Mouse (Mus musculus) v-Abl transformed pro-B cells (cell line): Measurements from ENCODE around the gene Pabpc6.

ENCODE experiments used
- in situ Hi-C, 2 experiments: fragments of 400-800 bp; cut with MboI; formaldehyde crosslinking; loops; one replicate each; pipeline ENCODE4 v1.15.1; 2025; ENCODE audit not compliant: unreplicated experiment in 2 of 2

Gene Pabpc6

DNA sequence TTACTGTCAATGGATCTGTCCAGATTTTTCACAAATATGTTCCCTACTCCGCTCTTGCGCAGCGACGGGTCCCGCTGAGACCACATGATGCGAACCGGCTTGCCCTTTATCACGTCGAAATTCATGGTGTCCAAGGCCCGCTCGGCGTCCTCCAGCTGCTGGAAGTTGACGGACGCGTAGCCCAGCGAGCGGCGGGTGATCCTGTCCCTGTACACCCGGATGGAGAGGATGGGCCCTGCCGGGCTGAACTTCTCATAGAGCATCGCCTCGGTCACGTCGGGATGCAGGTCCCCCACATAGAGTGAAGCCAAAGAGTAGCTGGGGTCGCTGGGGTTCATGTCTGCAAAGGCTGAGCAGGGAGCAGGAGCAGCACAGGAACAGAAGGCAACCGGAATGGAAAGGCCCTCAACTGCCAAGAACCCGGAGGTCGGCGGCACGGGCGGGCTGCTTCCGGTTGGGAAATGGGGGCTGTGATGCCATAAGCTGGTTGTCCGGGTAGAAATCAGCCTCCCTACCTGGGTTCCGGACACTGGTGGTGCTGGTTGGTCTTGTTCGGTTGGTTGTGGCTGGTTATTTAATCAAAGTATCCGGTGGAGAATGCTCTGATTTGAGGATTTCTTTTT, at the start of gene Pabpc6:
Pabpc6 (minus strand) TSS at position 435 of the 623 bp plus-strand sequence.
- in situ Hi-C loops, result no loop called here

DNA sequence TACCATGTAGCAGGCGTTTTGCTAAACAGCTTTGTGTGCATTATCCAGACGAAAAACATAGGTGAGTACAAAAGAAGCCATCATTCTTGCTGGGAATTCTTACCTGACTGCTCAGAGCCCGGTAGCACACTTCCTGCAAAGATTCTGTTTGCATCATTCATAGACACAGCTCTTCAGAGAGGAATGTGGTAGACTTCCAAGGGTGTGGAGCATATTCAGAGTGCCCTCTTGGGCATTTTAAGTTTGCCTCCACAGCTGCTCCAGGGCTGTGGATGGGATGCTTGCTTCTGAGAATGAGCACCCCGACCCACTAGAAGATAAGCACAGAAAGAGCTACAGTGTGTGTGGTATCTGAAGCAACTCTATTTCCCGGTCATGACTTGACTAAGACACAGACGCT, 41.4 kb upstream of the Pabpc6 start:
- in situ Hi-C loops, result no loop called here

DNA sequence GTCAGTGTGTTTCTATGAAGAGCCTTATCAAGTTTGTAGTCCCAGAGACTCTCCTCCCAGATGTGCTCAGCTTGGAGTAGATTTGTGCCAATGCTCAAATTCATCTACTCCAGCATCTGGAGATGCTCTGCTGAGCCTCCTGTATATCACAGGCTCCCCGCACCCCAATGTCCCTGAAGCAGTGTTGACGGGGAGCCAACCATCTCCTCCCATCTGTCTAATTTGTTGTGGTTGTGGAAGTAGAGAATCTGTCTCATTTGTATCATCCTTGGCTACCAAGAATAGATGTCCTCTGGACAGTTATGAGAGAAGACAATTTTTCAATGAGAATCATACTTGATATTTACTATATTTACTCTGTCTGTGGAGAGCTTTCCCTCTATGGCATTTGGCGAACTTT, 39.4 kb upstream of the Pabpc6 start:
- in situ Hi-C loops, result no loop called here

DNA sequence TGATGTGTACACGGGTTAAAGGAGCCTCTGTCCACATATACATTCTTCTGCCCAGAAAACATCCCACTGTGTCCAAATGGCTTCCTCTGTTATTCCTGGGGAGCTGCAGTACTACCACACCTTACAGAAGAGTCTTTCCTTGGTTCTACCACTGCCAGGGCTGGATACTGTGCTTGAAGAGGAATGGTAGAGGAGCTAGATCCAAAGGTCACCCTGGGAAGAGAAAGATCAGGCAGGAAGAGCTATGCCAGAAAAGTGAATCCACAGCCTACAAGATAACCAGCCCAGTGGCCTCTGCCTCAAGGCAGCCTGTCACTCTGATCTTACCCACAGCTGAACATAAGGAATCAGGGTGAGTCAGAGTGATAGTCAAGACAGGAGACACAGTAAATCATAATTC, 37.8 kb upstream of the Pabpc6 start:
- in situ Hi-C loops, result no loop called here

DNA sequence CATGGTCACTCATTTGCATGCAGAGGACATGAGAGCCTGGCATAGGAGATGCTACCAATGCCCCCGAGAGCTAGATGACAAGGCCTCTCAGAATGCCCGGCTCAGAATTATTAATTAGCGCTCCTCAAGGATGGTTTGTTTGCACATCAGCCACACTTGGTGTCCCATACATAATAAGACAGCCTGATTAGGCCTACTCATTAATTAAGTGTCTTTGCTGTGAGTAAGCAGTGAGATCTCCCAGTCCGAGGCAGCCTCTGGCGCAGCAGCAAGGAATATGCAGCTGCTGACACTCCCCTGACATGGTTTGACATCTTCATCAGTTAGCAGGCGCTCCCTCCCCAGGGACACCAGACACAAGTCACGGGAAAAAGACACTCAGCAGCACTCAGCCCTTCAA, 28.2 kb upstream of the Pabpc6 start:
- in situ Hi-C loops, result no loop called here

DNA sequence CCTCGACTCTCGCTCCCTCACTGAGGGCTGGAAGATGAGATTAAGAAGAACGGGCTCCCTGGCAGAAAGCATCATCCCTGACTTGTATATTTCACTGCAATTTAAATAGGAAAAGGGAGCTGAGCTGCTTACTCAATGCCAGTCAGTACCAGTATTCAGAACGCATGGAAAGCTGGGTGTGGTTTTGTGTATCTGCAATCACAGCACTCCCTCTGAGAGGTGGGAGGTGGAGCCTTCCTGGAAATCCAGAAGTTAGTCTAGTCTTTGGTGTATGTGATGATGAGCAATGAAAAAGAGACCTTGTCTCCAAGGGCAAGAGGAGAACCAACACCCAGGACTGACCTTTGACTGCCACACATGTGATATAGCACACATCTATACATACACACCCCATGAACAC, 21.7 kb upstream of the Pabpc6 start:
- in situ Hi-C loops, result no loop called here

DNA sequence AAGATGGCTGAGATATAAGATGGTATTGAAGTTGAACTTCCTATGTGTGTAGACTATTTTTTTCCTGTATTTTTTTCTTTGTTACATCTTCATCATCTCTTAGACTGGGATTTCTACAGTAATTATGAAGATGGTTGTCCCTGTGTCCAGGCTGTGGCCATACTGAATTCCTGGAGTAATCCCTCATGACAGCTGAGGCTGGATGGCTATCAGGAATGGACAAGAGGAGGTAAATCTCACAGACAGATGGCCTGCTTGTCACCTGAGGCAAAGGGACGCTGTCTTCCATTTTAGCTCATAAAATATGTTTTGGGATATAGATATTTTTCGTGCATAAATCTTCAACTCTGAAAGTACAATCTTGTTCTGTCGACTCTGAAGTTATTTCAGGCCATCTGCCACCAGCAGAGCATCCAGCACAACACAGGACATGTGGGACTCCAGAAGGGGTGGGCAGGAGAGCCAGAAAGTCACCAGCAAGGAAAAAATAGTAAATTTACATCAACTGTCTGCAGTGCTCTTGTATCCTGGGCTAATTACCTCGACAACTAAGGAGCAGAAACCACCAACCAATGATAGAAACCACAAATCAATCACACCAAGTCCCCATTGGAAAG, 14.1 kb upstream of the Pabpc6 start:
- in situ Hi-C loops, result no loop called here

DNA sequence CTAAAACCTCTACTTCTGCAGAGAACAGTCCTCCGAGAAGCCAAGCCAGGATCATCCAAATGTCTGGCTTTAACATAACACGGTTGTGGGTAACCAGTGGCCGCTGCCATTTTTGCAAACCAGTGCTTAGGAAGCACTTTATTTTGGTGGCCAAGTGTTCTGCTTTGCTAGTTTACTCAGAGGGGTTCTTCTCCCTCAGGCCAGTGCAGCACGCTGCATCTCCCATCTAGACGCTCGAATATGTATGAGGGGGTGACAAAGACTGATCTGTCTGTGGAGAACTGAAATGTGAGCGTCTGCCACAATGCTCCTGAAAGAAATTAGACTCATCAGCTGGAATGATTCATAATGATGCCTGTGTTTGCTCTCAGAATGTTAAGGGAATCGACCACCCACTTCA, 11.2 kb upstream of the Pabpc6 start:
- in situ Hi-C loops, result no loop called here

DNA sequence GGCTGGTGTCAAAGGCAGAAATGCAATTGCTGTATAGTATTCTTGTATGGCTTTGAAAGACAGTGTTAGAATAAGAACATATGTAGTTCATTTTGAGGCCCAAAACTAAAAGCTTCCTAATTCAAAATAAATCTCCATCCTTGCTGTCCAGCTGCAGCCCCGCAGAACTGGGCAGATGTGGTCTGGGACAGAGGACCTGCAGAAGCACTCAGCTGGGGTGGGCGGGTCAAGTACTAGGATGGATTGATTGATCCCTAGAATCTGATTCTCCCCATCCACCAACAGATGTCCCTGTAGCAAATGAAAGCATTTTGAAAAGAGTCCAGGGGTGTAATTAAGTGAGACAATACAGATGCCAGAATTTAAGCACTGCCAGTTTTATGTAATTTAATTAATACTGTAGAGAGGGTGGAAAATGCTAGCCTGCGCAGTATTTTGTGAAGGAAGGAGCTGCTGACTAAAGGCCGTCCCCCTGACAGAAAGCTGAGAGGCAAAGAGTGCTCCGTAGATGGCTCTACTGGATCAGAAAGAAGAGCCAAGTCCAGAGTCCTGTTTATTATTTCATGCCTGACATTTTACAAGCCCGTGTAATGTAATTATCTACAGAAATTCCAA, 5.8 kb upstream of the Pabpc6 start:
- in situ Hi-C loops, result no loop called here

DNA sequence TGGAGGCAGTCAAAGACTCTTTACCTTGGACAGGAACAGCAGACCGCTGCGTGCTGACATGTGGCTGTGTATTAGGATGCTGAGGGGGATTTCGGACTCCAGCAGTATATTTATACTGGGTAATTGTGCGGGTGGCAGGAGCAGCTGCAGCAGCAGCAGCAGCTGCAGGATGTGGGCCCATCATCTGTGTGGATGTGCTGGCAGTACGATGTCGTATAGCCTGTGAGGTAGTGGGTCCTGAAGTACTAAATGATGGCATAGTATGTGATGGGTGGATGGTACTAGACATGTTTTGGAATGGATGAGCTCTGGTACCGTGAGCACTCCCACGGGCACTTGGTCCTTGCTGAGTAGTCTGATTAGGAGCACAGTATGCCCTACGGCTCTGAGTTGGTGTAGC, 1.6 kb downstream of the Pabpc6 start:
- in situ Hi-C loops, result no loop called here

DNA sequence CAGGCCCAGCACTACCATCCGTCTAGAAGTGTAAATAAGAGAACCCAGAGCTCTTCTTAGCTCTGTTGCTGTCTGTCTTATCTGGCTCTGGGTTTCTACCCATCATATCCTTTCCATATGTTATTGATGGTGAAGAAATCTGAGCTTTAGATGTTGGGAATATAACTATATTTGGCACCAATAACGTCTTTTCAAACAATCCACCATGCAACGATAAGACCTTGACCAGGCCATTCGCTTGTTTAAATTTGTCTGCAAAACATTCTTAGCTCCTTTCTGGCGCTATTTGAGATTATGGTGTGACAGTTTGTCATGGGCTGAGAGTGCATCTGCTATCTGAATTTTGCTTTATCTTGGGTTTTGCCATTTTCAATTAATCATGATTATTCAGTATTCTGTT, 10.9 kb downstream of the Pabpc6 start:
- in situ Hi-C loops, result no loop called here

DNA sequence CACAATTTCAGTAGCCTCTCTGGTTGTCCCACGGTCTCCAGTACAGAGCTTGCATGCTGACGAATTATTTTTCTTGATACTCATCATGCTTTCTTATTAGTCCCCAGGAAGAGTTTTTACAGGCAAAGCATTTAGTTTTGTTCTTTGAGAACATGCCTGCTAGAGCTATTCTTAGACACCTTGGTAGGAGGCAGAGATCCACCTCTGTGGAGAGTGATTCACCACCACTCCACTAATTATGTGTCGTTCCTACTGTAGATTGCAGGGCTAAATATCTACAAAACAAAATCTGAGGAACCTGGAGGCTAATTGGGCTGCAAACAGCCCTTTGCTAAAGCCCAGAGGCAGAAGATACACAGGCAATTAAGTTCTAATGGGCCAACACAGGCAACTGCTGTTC, 15.4 kb downstream of the Pabpc6 start:
- in situ Hi-C loops, result no loop called here

DNA sequence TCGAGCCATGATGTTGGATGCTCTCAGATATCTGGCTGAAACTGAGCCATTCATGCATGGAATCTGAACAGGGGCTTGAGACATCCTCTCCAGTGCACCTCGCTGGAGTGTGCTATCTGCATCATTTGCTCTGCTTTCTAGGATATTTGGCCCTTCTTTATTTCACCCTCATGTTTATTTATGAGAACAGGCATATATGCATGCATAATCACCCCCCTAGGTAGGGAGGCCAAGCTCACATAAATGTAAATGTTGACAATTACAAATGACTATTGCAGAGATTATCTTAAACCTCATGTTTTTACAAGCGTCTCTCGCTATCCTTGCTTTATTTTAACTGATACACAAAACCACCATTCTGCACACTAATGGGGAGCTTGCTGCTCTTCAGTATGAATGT, 21.9 kb downstream of the Pabpc6 start:
- in situ Hi-C loops, result no loop called here

DNA sequence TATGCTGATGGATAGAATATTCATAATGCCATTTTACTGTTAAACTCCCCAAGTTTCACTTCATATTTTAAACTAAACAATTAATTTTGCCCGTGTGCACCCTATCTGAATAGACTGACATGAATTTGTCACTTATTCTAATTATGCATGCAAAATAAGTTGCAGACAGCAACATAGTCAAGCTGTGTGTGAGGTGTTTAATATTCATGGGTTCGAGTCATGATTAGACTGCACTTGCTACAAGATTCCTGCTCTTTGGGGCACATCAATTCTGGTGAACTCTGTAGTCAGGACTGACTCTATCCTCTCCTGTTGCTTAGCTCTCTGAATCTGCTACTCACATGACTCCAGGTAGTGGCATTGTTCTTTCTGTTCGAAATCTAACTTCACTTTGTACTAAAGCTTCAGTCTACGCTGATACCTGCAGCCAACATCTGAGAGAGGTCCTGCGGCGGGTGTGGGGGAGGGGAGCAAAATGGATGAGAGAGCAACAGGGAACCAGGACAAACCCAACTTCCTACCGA, 25.8 kb downstream of the Pabpc6 start:
- in situ Hi-C loops, result no loop called here

DNA sequence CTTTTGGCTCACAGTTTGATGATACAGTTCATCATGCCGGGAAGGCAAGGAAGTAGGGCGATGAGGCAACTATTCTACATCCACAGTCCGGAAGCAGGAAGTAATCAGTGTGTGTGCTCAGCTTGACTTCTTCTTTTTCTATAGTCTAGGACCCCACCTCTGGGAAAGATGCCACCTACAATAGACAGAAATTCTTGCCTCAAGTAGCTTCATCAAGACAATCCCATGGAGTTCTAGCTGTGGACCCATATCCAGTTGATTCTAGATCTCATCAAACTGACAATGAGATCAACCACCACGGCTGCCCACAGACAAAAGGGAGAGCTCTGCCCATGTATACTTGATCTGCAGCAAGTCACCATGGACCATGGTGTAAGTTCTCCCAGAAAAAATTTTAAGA, 32.5 kb downstream of the Pabpc6 start:
- in situ Hi-C loops, result no loop called here

DNA sequence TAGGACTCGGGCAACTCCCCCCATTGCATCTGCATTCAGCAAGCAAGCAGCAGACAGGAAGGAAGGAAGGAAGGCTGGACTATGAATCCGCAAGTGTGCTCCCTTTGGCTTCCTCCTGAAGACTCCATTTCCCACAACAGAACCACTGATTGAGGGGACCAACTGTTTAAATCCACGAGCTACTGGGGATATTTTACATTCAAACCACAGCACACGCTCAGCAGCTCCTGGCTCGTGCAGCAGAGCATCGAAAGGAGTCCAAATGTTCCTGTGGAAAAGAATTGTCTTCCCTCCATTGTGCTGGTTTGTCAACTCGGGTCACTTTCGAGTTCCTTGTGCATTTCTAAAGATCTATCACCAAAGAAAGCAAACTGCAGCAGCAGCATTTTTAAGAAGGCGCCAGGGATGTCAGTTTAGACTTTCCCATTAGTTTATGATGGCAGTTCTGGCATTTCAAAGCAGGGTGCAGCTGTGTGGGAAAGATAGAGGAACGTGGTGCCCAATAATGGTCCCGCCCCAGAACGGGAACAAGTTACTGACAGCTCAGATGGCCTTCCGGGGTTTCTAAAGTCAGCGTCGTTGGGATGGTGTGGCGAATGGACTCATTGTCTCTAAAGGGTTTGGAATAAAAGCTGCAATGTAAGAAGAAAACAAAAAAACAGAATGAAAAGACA, 36.8 kb downstream of the Pabpc6 start:
- in situ Hi-C loops, result no loop called here

DNA sequence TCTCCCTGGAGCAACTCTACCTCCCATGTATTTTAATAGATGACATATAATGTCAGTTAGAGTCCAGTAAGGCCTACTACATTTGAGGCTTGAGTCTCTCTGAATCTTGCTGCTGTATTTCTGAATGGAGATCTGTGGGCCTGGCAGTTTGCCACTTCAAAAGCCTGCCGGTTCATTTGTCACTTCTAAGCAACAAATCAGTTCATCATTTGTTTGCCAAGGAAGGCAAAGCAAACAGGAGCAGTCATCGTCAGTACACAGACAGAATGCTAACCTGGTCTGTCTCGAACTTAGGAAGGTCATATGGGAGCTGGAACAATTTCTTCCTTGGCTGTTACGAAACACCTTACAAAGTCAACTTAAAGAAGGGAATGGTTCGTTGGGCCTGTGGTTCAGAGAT, 37.4 kb downstream of the Pabpc6 start:
- in situ Hi-C loops, result no loop called here

DNA sequence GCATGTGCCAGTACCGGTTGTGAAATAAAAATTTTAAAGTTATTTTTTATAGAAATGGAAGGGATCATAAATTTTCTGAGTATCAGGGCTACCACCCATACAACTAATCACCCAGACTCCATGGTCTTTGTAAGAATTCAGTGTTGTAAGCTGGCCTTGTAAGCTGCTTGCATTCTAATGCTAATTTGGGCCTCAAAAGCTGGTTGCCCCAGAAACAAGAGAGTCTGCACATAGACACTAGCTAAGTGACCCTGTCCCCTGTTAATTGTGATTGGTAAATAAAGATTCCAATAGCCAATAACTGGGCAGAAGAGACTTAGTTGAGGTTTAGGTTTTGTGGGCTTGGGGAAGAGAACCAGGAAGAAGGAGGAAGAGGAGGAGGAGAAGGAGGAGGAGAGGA, 38.4 kb downstream of the Pabpc6 start:
- in situ Hi-C loops, result no loop called here

DNA sequence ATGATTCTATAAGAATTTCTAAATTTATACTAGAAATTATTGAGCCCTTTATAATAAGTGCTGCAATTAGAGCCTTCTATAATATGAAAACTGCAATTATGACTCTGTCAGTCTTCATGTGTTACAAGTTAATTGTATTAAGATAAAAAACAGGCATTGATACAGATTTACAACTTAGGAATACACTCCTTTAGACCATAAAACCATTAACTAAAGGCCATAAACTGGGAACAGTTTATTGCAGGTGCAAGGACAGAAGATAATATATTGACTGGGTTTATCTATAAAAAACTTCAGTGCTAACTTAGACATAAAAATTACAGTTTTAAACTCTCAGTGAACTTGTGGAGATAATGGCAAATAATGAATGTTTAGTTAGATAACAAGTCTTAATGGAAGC, 42.5 kb downstream of the Pabpc6 start:
- in situ Hi-C loops, result no loop called here
